Mouse (Mus musculus) forebrain, embryonic 16.5 days (tissue): ENCODE data around the gene Esrrg. TPM values are rescaled to one million over a fixed set of nuclear protein-coding genes. Genes with fewer than 3 reads are reported as not detected.

Experiments
- ATAC-seq: fragments of 200-750 bp; cut with Nextera tagmentation; 2 replicates; pipeline ENCODE4 v1.8.0; 2017; ENCODE audit warnings: mild to moderate bottlenecking, moderate library complexity
- H3K27ac ChIP-seq: fragments of 300-500 bp; sonication (generic); 2 replicates; pipeline ENCODE4 v1.5.1; 2014; ENCODE audit warnings: low read length, control low read depth
- H3K27me3 ChIP-seq: fragments of 300-500 bp; sonication (generic); replicated peaks from 2 replicates; pipeline ENCODE4 v1.6.1; 2014; ENCODE audit warnings: low read length; ENCODE audit not compliant: control insufficient read depth, insufficient read depth
- H3K36me3 ChIP-seq: fragments of 300-500 bp; sonication (generic); 2 replicates; pipeline ENCODE4 v1.6.1; 2014; ENCODE audit not compliant: control insufficient read depth, insufficient read depth
- H3K4me1 ChIP-seq: fragments of 300-500 bp; sonication (generic); replicated peaks from 2 replicates; pipeline ENCODE4 v1.6.1; 2014; ENCODE audit warnings: low read length; ENCODE audit not compliant: control insufficient read depth, insufficient read depth
- H3K4me2 ChIP-seq: fragments of 300-500 bp; sonication (generic); 2 replicates; pipeline ENCODE4 v1.6.1; 2014; ENCODE audit warnings: mild to moderate bottlenecking, low read length, control low read depth
- H3K4me3 ChIP-seq: fragments of 300-500 bp; sonication (generic); replicated peaks from 2 replicates; pipeline ENCODE4 v1.5.1; 2014; ENCODE audit warnings: mild to moderate bottlenecking, low read length, control low read depth
- H3K9ac ChIP-seq: fragments of 300-500 bp; sonication (generic); replicated peaks from 2 replicates; pipeline ENCODE4 v1.6.1; 2014; ENCODE audit warnings: low read depth, low read length, control low read depth
- H3K9me3 ChIP-seq: fragments of 300-500 bp; sonication (generic); 2 replicates; pipeline ENCODE4 v1.6.1; 2016; ENCODE audit warnings: low read length; ENCODE audit not compliant: control insufficient read depth
- WGBS: fragments of 180-500 bp; shearing (Covaris S2); extraction: QIAGEN DNeasy Blood & Tissue Kit; methylation state at CpG from one replicate; pipeline ENCODE4 v1.1.7; 2014; 5-methylcytosine and 5-hydroxymethylcytosine counted together
- polyA plus RNA-seq: library from polyadenylated mRNA; unstranded; fragments of >200 nt; fragmentation: Nextera tagmentation; extraction: Ambion mirVana; gene quantifications from 2 replicates; pipeline ENCODE4 v1.2.1, GENCODE M21; 2015

Gene Esrrg
- polyA plus RNA-seq: 8.5 and 11.2 TPM in 2 replicates

DNA sequence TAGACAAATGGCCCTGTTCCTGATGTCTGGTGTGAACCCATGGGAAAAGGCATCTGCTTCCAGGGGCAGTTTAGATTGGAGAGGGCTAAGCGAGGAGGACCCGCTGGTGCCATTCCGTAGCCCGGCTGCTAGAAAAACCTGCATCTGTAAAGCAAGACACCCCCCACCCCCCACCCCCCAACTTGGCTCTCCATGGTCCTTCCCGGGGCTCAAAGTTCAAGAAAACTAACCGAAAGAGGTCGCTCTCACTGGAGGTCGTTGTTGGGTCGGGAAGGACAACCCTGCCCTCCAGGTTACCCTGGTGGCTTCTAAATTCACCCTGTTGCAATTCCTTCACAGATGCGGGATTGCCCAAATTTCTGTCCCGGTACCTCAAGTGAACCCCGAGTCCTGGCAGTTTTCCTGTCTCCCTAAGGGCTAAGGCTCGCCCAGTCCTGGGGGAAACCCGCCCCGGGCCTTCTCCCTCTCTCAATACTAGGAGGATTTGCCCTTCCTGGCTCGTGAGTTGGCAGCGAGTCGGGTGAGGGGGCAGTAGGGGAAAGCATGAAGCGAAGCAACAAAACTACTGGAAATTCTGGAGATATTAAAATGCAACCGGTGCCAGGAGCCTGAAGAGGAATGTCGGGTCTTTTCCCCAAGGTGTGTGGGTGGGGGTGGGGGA lies at the start of gene Esrrg:
Gene Esrrg, plus strand, starts transcription at position 531 of the 661 bp plus-strand sequence.
- ATAC-seq: no peak
- 3% methylated on average over 21 of the region's 21 CpGs for WGBS
- no peaks in the 10 kb centered on the region for H3K36me3 ChIP-seq
- no peaks in the 10 kb centered on the region for H3K9me3 ChIP-seq
- peak within 1 kb of the TSS; percentile 39 for H3K4me3 ChIP-seq
- peaks cover 64% of the 10 kb centered on the region for H3K27me3 ChIP-seq
- peaks cover 46% of the 10 kb centered on the region for H3K4me1 ChIP-seq
- peak within 1 kb of the TSS; percentile 16 for H3K9ac ChIP-seq
- peak within 1 kb of the TSS; percentile 69 for H3K4me2 ChIP-seq
- H3K27ac ChIP-seq: no peak within 1 kb of the TSS

DNA sequence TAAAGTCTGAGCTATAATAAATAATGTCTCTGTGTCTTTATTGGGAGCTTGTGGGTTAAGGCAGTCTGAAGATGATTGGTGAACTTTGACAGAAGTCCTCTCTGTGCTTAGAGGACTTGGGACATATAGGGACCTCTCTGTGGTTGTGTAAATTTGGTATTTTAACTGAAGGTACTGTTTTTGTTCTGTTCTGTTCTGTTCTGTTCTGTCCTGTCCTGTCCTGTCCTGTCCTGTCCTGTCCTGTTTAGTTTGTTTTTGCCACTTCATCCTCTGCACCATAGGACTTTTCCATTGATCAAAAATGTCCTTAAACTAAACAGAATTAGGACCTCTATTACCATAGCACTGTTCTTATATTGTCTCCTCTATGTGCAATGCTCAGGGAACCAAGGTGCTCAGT lies 24.6 kb upstream of the Esrrg start:
- H3K27ac ChIP-seq: no peak overlapping the region
- no peak overlapping the region for H3K4me2 ChIP-seq
- H3K36me3 ChIP-seq: no peaks in the 10 kb centered on the region
- H3K9ac ChIP-seq: no peak overlapping the region
- no peaks in the 10 kb centered on the region for H3K4me1 ChIP-seq
- H3K9me3 ChIP-seq: no peaks in the 10 kb centered on the region
- ATAC-seq: no peak
- H3K27me3 ChIP-seq: no peaks in the 10 kb centered on the region
- no peak overlapping the region for H3K4me3 ChIP-seq

DNA sequence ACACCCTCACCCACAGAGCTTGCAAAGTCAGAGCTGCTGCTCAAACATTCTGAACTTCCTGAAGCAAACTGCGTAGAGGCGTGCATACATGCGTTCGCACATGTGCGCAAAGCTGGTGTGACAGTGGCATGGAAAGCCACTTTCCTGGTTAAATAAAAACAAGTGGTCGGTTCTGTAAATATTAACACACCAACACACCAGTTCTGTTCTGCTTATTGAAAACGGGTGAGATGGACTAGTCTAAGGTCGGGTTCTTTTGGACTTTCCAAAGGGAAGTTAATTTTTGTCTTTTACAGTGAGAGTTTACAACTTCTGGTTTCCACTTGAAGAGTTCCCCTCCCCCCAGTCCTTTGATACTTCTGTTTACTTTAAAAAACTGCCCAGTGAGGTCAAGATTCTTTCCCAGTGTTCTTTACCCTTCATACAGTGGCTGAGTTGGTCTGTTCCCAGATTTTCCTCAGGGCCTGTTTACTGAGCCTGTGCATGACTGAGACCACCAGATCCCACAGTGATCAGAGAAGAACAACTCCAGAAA lies 22.0 kb upstream of the Esrrg start:
- H3K9me3 ChIP-seq: no peaks in the 10 kb centered on the region
- no peak overlapping the region for H3K27ac ChIP-seq
- 93% methylated on average over 8 of the region's 8 CpGs for WGBS
- no peaks in the 10 kb centered on the region for H3K27me3 ChIP-seq
- H3K4me3 ChIP-seq: no peak overlapping the region
- no peaks in the 10 kb centered on the region for H3K36me3 ChIP-seq
- no peak for ATAC-seq
- H3K4me1 ChIP-seq: no peaks in the 10 kb centered on the region
- no peak overlapping the region for H3K4me2 ChIP-seq
- H3K9ac ChIP-seq: no peak overlapping the region

DNA sequence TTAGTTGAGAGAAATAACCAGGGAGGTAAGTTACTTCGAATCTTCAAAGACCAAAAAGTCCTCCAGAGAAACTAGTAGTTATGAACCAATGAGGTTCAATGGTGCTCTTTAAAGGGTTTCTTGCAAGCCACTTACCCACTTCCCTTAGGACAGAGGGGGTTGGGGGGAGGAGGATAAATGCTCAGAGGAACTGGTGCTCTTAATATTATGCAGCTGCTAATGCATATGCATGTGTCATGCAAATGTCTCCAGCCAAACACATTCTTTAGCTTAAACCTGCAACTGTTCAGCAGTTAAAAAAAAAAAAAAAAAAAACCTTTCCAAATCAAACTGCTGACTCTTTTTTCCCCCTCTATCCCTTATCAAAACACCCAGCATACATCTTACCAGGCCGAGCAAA lies 5.6 kb upstream of the Esrrg start:
- H3K27me3 ChIP-seq: peaks cover 36% of the 10 kb centered on the region
- no peak overlapping the region for H3K9ac ChIP-seq
- peak; percentile 47; the same call in 1 of the 2 replicates for ATAC-seq

DNA sequence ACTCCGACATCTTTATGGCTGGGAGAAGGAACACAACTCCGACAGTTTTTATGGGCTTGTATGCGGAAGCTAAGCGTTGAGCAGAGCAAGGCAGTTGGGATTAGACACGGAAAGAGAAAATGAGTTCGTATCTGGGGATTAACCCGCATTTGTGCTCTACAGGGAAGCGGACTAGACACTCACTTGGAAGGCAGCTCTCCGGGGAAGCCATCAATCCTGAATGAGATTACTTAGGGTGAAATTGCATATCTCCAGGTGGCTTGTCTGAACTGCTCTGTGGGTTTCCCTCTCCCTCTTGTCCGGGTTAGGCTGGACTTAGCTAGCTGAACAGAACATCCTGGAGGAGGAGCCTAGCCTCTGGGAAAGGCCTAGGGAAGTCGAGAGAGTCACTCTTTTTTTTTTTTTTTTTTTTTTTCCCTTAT lies 4.5 kb upstream of the Esrrg start:
- Histone ChIP-seq H3K4me3 (no peak overlapping the region), H3K36me3 (no peaks in the 10 kb centered on the region), H3K4me1 (peaks cover 38% of the 10 kb centered on the region), H3K27me3 (peaks cover 41% of the 10 kb centered on the region), H3K4me2 (no peak overlapping the region), H3K9me3 (peaks cover 2% of the 10 kb centered on the region; the same call in 1 of the 2 replicates), H3K27ac (no peak overlapping the region), H3K9ac (no peak overlapping the region)
- no peak for ATAC-seq
- 14% methylated on average over 11 of the region's 11 CpGs for WGBS

More for the DNA sequence above, 5.6 kb upstream of the Esrrg start:
- Histone ChIP-seq H3K4me3 (no peak overlapping the region), H3K27ac (no peak overlapping the region), H3K4me2 (no peak overlapping the region), H3K9me3 (peaks cover 2% of the 10 kb centered on the region; the same call in 1 of the 2 replicates), H3K36me3 (no peaks in the 10 kb centered on the region), H3K4me1 (peaks cover 31% of the 10 kb centered on the region)
- WGBS: 51% methylated on average over 2 of the region's 2 CpGs

DNA sequence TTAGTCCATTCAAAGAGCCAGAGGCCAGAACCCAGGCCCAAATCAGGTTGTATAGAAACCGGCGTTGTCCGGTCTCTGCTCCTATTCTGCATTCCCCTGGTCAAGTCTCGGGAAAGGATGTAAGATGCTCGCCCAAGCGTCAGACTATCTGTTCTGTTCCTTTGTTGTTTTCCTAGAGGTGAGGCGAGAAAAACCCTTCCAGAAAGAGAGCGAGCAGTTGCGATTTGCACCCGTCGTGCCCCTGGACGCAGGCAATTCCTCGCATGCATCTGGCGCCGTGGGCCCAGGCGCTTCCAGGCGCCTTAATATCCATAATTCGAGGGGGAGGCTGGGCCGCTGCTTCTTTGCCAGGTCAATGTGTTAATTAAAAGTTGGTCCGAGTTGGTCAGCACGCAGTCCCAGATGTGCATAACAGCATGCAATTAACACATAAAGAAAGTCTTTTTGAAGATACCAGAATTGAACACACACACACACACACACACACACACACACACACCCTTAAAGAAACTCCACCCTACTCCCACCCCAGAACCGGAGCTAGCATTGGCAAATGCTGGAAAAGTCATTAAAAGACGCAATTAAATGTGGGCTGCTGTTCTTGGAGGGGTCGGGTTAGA lies 3.8 kb upstream of the Esrrg start:
- H3K4me3 ChIP-seq: peak overlapping the region; percentile 36; the same call in 1 of the 2 replicates
- ATAC-seq: no peak

DNA sequence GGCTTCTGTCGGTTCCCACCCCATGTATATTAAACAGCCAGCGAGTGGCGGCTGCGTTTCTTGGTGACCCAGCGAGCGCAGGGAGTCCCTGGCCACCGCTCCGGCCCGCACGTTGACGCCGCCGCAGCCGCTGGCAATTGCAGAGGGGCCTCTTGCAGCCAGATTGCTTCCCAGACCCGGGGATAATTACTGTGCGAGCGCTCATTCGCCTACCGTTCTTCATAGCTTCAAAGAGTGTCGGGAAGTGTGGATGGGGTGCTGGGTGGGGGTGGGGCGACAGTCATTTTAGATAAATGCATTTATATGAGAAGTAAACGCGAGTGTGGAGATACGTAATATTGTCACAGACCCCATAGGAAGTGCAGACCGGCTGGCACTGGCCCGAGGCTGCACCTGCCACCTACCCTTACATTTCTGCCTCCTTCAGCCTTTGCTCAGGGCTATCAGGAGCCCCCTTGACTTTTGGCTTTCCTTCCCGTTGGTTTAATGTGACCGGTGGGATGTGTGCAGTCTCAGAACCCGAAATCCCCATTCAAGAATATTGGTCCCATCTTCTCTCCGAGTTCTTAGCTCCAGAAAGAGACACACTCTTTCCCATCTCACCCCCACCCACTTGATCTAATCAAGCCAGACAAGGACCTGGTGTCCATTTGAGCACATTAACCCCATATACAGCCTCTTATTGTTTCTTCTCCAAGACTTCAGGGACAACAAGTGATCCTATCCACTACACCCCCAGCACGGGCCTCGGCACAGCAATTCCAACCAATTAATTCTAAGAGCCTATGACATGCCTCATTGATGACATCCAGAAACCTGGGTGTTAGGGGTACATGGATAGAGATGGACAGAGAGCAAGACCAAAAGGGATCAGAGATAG lies 3.0 kb upstream of the Esrrg start:
- H3K9me3 ChIP-seq: peaks cover 2% of the 10 kb centered on the region; the same call in 1 of the 2 replicates
- WGBS: 2% methylated on average over 32 of the region's 32 CpGs
- peak overlapping the region; percentile 60 for H3K4me2 ChIP-seq
- ATAC-seq: peak; percentile 36; the same call in 1 of the 2 replicates
- H3K36me3 ChIP-seq: no peaks in the 10 kb centered on the region
- peaks cover 52% of the 10 kb centered on the region for H3K27me3 ChIP-seq
- peak overlapping the region; percentile 36 for H3K4me3 ChIP-seq
- H3K27ac ChIP-seq: no peak overlapping the region
- H3K4me1 ChIP-seq: peaks cover 49% of the 10 kb centered on the region
- H3K9ac ChIP-seq: 0 out of 2 replicates have a peak overlapping the region, but pooled peaks have one; percentile 36

More for the DNA sequence above, 3.8 kb upstream of the Esrrg start:
- Histone ChIP-seq H3K27ac (no peak overlapping the region), H3K36me3 (no peaks in the 10 kb centered on the region), H3K4me2 (peak overlapping the region; percentile 60), H3K9me3 (peaks cover 2% of the 10 kb centered on the region; the same call in 1 of the 2 replicates), H3K27me3 (peaks cover 44% of the 10 kb centered on the region), H3K4me1 (peaks cover 46% of the 10 kb centered on the region), H3K9ac (no peak overlapping the region)
- 10% methylated on average over 24 of the region's 24 CpGs for WGBS

DNA sequence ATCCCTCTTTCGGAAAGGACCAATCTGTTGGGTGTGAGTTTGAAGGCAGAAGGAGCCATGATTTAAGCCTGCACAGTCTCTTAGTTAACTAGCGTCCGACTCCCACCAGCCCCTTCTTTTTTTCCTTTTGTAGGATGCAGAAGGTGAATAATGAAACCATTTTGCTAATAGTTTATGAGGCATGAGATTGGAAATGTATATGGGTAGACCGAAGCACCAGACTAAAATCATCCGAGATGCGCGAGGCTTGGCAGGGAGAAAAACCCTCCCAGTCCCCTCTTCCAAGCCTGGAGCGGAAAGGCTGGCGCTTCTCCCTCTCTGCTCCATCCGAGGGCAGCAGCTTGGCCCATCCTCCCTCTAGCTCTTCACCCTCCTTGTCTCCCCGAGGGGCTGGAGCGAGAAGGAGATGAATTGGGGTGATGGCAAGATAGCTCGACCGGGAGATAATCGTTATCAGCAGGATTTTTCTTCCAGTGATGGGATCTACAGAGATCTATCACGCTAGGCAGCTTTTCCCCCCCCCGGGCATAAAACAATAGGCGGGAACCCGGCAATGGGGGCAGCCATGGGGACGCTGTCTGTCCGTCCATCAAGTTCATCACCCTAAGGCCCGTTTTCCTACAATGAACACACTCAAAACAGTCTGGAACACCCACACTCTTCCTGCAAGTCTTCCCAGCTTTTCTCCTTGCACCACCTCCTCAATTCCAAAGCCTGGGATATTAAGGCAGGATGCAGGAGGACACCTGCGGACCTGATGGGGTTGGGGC lies 2.1 kb upstream of the Esrrg start:
- Histone ChIP-seq H3K4me3 (no peak overlapping the region), H3K27me3 (peaks cover 60% of the 10 kb centered on the region), H3K9me3 (no peaks in the 10 kb centered on the region), H3K27ac (no peak overlapping the region), H3K4me2 (peak overlapping the region; percentile 28), H3K9ac (no peak overlapping the region), H3K36me3 (no peaks in the 10 kb centered on the region), H3K4me1 (peaks cover 49% of the 10 kb centered on the region)
- 3% methylated on average over 23 of the region's 23 CpGs for WGBS
- no peak for ATAC-seq
